Mouse (Mus musculus): ENCODE measurements around the gene Dapl1. TPM values are rescaled to one million over a fixed set of nuclear protein-coding genes. Genes with fewer than 3 reads are reported as not detected.

The Dapl1 gene
- polyA plus RNA-seq, 1 experiment from 2014 or later, result not detected

DNA sequence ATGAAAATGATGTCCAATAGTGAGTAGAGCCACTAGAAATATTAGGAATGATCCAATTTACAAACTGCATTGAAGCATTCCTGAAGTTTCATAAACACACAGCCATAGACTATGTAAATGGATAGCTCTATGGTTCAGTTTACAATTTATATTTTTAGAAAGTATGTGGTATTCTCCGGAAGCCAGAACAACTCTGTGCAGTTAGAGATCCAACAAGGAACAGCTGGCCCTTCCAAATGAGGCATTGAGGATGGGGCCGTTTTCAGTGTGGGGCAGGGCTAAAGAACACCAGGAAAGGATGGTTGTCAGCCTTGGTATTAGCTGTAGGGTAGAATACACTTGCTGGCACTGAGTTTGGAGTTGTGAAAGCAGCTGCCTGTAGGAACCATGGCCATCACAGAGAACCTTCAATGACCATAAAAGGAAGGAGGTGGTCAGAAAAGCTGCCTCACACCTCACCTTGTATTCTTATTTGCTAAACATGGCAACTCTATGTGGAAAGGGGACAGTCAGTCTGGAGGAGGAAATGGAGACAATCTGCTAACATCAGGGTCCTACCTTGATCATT lies 70.0 kb downstream of the Dapl1 start:
- H3K4me1 ChIP-seq (ENCODE audit: control insufficient read depth, low read depth, low read length), result no peaks in the 10 kb centered on the region
- no peaks in the 10 kb centered on the region for H3K27me3 ChIP-seq (ENCODE audit: control insufficient read depth, insufficient read depth, low read depth, low read length)
- no peak for ATAC-seq (ENCODE audit: low read depth)
- no peak overlapping the region for H3K4me2 ChIP-seq (ENCODE audit: low read depth, low read length)
- no peak overlapping the region for H3K9ac ChIP-seq (ENCODE audit: low read depth, low read length)
- no peak overlapping the region for H3K27ac ChIP-seq (ENCODE audit: low read length)
- WGBS (ENCODE audit: insufficient replicate concordance), result 60% methylated on average over 2 of the region's 2 CpGs
- H3K36me3 ChIP-seq (ENCODE audit: control insufficient read depth, insufficient read depth), result no peaks in the 10 kb centered on the region
- H3K9me3 ChIP-seq (replicated peaks; ENCODE audit: control insufficient read depth, low read length), result no peaks in the 10 kb centered on the region
- no peak overlapping the region for H3K4me3 ChIP-seq (ENCODE audit: low read depth, low read length)

Other genes starting within 250 kb of the Dapl1 start
- gene Tanc1, start 127.4 kb downstream of the Dapl1 start, polyA plus RNA-seq (2015; fragmentation: Nextera tagmentation; extraction: Ambion mirVana), result 3.5 and 3.9 TPM in 2 replicates